Mouse (Mus musculus) heart, postnatal 36 days (tissue): ENCODE measurements around the gene Slc31a2. TPM values are rescaled to one million over a fixed set of nuclear protein-coding genes. Genes with fewer than 3 reads are reported as not detected.
A peak's percentile ranks its signal among the peaks of the same experiment; 100 is the strongest.

Experiments used
- DNase-seq, 2 experiments: peaks; one replicate each; pipeline ENCODE4 v3.0.0; 2021 to 2022
- intact Hi-C: fragments of 180-260 bp; cut with DNase I; formaldehyde crosslinking; loops from one replicate; pipeline ENCODE4 v1.15.1; 2025
- total RNA-seq, 2 experiments: library from RNA; stranded (reverse); gene quantifications; 2 replicates each; pipeline ENCODE4 v1.2.3; 2021

Gene Slc31a2
- total RNA-seq, 2 experiments from 2014 or later = 17.8 to 29.7 TPM

GRCm38 (mm10) chr4:62278081-62278480 lies 15.7 kb downstream of the Slc31a2 start:
- no peak for DNase-seq
- intact Hi-C loops = no loop called here

- intact Hi-C loops = no loop called here
- DNase-seq = no peak
These were observed 19.0 kb downstream of the Slc31a2 start for GRCm38 (mm10) chr4:62281319-62281718.

DNA sequence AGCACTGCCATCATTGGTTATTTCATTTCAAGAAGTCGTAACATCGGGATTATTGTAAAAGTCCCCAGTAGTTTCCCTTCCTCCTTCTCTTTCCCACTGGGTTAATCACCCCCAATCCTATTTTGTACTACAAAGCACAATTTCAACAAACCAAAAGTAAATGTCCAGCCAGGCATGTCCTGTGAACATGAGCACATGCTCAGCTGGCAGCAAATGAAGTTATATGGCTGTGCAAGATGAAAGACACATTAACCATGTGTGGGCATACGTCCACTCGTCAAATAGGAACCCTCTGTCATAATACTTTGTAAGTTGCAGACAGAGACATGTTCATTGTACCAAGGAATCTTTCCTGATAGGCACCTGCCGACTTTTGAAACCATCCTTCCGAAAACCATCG lies 20.6 kb downstream of the Slc31a2 start:
- intact Hi-C loops = no loop called here
- DNase-seq = no peak

GRCm38 (mm10) chr4:62285576-62285975 lies 23.2 kb downstream of the Slc31a2 start:
- no peak for DNase-seq
- intact Hi-C loops = loop anchor here (5.0 kb wide), 2 partner anchors 78 to 122 kb away; partner anchors contain the start of genes Cdc26 and Prpf4

GRCm38 (mm10) chr4:62286257-62286991 lies 24.1 kb downstream of the Slc31a2 start:
- intact Hi-C loops = loop anchor here (5.0 kb wide), 2 partner anchors 79 to 121 kb away; partner anchors contain the start of genes Cdc26 and Prpf4
- DNase-seq = peak; percentile 78 to 83

DNA sequence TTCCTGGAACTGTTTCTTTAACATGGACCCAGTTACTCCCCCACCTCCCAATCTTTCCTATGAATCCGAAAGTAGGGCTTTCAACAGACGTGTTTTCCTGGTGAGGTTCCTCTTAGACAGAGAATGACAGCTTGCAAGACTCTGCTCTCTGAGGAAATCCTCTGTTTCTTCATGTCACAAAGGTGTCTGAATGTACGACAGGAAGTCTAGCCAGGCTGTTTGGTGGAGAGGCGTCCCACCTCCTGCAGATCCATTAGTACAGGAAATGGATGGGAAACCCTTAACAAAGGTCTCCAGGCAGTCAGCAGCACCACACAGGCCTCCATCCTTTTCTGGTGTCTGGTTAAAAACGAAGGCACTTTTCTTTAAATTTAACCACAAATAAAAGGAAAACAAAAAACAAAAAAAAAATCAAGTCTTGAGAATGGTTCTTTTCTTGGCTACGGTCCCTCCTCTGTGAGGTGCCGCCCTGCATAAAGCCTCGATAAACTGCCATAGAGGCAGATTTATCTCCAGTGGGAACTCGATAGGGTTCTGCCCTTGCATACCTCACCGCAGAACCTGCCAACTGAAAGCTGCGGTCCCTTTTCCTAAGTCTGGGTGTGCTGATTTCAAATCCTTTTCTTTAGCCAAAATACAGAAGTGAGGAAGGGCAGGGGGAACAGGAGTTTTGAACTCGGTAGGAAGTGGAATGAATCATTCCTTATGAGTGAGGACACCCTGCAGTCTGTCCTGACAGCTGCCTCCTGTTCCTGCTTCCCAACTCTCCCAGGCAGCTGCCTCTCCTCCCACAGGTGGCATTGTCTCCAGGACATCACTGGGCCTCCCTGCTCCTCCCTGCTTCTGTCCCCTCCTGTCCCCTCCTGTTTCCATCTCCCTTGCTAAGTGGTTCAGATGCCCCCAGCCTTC lies 24.9 kb downstream of the Slc31a2 start:
- intact Hi-C loops = loop anchor here (5.0 kb wide), 2 partner anchors 80 to 120 kb away; partner anchors contain the start of genes Cdc26 and Prpf4
- peak in 1 of 2 experiments; percentile 28 for DNase-seq

DNA sequence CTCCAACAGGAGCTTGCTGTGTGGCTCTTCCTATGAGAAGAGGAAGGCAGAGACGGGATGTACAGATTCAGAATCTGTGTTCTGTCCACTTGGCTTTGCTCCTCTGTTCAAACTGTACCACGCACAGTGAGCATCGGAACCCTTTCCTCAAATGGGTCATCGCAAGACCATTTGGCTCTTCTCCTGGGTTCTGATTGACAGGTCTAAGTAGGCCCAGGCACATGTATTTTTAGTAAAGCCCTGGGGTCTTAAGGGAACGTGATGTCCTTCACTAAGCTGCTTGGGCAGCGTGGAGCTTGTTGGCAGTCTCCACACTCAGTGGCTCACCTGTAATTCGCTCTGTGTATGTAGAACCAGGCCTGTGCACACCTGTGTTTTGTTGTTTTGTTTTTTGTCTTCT lies 26.9 kb downstream of the Slc31a2 start:
- intact Hi-C loops = loop anchor here (5.0 kb wide), 2 partner anchors 82 to 118 kb away; partner anchors contain the start of genes Cdc26 and Prpf4
- DNase-seq = peak in 1 of 2 experiments; percentile 11

DNA sequence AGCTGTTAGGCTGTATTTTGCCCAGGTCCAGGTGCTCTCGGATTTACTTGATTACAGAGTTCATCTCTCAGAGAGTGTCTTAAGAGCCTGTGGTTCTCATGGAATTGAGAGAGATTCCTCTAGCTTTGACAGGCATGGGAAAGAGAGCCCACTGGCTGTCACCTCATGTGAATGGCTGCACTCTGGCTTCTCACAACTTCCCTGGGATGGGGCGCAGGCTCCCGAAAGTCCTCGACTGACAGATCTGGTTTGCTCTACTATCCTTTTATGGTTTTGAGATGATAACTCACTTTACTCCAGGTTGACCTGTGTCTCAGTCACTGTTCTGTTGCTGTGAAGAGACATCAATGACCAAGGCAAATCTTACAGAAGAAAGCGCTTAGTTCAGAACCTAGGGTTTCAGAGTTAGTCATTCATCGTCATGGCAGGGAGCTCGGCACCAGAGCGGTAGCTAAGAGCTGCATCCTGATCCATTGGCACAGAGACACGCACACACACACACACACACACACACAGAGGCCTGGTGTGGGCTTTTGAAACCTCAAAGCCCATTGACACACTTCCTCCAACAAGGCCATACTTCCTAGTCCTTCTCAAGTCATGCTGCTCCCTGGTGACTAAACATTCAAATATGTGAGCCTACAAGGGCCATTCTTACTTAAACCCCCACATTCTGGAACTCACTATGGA lies 28.6 kb downstream of the Slc31a2 start:
- intact Hi-C loops = no loop called here
- DNase-seq = no peak

DNA sequence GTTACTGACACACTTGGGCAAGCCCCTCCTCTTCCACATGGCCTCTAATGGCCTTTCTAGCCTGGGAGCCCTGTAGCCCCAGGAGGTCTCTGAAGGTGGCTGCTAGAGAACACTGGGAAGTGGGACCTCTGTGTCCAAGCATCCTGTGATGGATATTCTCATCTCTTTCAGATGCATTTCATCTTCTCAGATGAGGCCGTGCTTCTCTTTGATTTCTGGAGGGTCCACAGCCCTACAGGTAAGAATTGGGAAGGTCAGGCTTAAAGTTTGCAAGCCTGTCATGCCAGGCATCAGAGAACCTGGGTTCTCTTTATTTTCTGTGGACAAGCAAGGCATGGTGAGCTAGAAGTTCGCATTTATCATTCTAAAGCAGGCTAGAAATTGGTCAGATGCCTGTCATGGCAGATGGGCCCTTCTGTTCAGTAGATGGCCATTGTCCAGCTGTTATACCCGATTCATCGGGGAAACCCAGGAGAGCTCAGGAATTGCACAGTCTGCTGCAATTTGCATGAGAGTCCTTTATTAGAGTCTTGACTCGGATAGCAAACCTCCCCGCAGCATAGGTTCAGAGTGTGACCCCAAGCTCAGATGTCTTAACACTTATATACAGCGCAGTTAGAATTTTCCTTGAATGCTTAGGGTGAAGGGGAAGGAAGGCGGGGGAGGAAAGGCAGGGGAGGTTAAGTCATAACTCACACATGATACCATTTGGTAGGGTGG lies 30.3 kb downstream of the Slc31a2 start:
- intact Hi-C loops = no loop called here
- no peak for DNase-seq

DNA sequence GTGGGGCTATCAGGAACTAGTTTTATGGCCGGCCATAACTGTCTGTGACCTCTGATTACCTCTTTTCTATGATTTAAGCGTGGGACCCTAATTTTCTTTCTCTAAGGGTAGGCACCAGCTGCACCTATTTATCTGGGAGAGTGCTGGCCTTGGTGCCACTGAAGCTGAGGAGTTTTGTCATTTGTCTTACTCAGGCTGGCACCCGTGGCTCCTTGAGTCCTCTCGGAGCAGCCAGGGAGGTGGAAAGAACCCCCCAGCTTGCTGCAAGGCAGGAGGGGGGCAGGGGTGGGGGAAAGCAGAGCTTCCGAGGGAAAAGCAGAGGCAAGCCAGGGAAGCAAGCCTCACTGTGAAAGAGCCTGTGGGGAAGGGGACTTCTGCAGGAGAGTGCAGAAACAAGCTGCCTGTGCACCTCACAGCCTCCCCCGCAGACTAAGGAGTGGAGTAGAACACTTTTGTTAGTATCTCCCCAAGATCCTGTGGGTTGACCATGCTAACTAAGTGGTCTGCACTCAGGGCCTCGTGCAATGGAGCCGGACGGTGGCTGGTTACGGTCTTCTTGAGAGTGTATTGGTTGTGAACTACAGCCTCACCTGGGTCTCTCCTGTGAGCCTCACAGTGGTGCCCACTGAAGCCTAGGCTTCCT lies 31.0 kb downstream of the Slc31a2 start:
- no peak for DNase-seq
- intact Hi-C loops = no loop called here

- DNase-seq = no peak
- intact Hi-C loops = no loop called here
These were observed 32.4 kb downstream of the Slc31a2 start for GRCm38 (mm10) chr4:62294741-62295140.

- intact Hi-C loops = no loop called here
- no peak for DNase-seq
These were observed 35.1 kb downstream of the Slc31a2 start for GRCm38 (mm10) chr4:62297280-62298130.

DNA sequence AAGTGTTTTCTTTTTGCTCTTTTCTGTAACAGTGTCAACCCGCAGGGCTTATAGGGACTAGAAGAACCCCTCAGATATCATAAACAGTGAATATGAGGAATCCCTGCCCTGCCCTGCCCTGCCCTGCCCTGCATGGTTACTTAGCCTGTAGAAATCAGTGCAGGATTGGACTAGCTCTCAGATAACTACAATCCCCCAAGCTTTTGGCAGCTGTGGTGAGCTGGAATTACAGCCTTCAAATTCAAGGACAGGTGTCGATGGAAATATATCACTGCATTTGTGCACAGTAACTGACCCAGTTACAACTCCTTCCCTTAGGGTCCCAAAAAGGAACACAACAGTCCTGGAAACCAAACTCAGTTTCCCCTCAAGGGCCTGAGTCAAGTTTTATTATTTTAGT lies 37.6 kb downstream of the Slc31a2 start:
- intact Hi-C loops = no loop called here
- no peak for DNase-seq

DNA sequence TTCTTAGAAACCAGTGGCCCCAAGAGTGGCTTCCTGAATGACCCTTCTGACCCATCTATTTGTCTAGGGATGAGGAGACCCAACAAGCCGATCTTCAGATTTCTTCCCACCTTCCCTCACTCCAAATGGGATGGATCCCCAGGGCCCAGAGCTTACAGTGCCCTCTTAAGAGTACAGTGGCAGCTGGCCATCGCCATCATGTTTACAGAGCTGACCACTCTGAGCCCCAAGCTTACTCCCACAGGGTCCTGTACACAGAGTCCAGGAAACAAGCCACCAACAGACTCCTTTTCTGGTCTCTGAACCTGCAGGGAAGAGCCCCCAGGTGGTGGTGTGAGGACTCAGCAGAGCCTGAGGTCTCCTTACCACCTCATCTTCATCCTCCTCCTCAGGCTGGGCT lies 40.4 kb downstream of the Slc31a2 start:
- intact Hi-C loops = no loop called here
- no peak for DNase-seq

- no peak for DNase-seq
- intact Hi-C loops = no loop called here
These were observed 40.9 kb downstream of the Slc31a2 start for GRCm38 (mm10) chr4:62303288-62303687.

GRCm38 (mm10) chr4:62306301-62306700 lies 43.9 kb downstream of the Slc31a2 start:
- no peak for DNase-seq
- intact Hi-C loops = no loop called here

- no peak for DNase-seq
- intact Hi-C loops = no loop called here
These were observed 44.5 kb downstream of the Slc31a2 start for GRCm38 (mm10) chr4:62306840-62307239.

- no peak for DNase-seq
- intact Hi-C loops = no loop called here
These were observed 46.0 kb downstream of the Slc31a2 start for GRCm38 (mm10) chr4:62308406-62308805.

- DNase-seq = no peak
- intact Hi-C loops = no loop called here
These were observed 50.5 kb downstream of the Slc31a2 start for GRCm38 (mm10) chr4:62312821-62313220.
